Mouse (Mus musculus) cerebellum, adult 2 months (tissue): ENCODE measurements at regions not wholly inside any gene's neighbourhood (a gene's known extent, or its start where the extent isn't known, plus 50 kb on each side); places are given as distances from the start of the nearest gene placed in this dataset.
A peak's percentile ranks its signal among the peaks of the same experiment; 100 is the strongest.

Source experiments
- DNase-seq, 2 experiments: peaks; one replicate each; pipeline ENCODE4 v3.0.0; 2021
- H3K27ac ChIP-seq: fragments of 200-500 bp; 2 replicates; pipeline ENCODE4 v1.5.1; 2012; ENCODE audit warnings: low read length, control low read depth, inconsistent platforms; ENCODE audit not compliant: insufficient read depth
- H3K27me3 ChIP-seq: fragments of 200-500 bp; 2 replicates; pipeline ENCODE4 v1.6.1; 2012; ENCODE audit warnings: inconsistent platforms, mild to moderate bottlenecking, low read length, moderate library complexity; ENCODE audit not compliant: control insufficient read depth, insufficient read depth
- H3K4me1 ChIP-seq: fragments of 200-500 bp; 2 replicates; pipeline ENCODE4 v1.6.1; 2011; ENCODE audit warnings: low read length; ENCODE audit not compliant: control insufficient read depth, insufficient read depth
- H3K4me3 ChIP-seq: fragments of 200-500 bp; replicated peaks from 2 replicates; pipeline ENCODE3; 2011; ENCODE audit warnings: mild to moderate bottlenecking, low read depth, low read length, control low read depth; ENCODE audit not compliant: insufficient read depth
- CTCF ChIP-seq: fragments of 200-500 bp; IDR thresholded peaks from 2 replicates; pipeline ENCODE4 v1.5.1; 2011; ENCODE audit warnings: low read depth, mild to moderate bottlenecking, control low read depth, low read length, moderate library complexity, borderline replicate concordance; ENCODE audit not compliant: insufficient read depth
- POLR2A ChIP-seq: fragments of 200-500 bp; IDR thresholded peaks from 2 replicates; pipeline ENCODE4 v1.6.1; 2011; ENCODE audit warnings: low read length, control low read depth, borderline replicate concordance; ENCODE audit not compliant: insufficient read depth
- WGBS: fragments of 180-500 bp; shearing (Covaris S2); methylation state at CpG from one replicate; pipeline ENCODE4 v1.1.7; 2018; 5-methylcytosine and 5-hydroxymethylcytosine counted together

DNA sequence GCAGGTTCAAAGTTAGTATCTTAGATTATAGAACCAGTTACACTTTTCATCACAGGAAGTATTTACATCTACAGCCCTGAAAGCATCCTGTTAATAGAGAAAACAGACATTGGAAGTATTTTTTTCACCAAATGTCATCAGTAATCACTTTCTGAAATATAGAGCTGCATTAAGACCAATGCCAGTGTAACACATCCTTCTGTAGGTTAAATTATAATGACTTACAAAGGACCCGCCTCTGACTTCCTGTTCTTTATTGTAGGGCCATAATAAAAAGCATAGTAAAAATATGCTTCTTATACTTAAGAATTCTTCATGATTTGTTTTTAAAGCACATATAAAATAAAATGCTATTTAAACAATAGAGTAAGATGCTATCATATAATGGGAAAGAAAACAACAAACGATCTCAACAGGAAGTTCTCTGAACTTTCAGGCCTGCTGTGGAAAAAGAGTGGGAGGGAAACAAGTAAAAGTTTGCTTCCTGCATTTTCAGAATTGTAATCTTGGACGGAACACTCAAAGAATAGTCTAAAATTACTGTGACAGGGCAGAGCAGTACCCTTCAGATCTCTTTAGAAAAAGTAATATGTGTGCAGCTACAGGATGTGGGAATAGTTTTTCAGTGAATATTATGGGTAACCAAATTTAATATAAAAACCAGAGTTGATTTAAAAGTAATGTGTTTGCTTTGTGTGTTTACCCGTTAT lies 116.0 kb upstream of the Dock10 start:
- Histone ChIP-seq H3K4me1 (no peaks in the 10 kb centered on the region), H3K4me3 (no peak overlapping the region), H3K27ac (no peak overlapping the region), H3K27me3 (no peaks in the 10 kb centered on the region)
- 83% methylated on average over 4 of the region's 4 CpGs for WGBS
- TF ChIP-seq CTCF, result no peak
- no peak for TF ChIP-seq POLR2A
- no peak for DNase-seq

DNA sequence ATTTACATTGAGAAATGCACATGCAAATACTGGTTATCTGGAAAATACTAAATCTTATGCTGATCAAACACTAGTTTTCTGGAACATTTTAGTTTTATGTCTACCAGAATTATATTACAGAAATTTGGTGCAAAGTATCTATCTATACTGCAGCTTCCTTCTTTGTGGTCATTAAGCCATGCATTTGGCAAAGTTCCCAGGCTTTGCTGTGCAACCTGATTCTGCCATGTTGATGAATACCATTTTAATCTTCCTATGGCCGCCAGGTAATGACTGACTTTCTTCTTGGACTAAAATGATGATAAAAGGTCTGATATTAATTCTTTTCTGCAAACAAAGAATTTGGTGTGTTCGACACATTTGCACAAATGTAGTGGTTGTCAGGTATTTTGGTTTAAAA lies 115.3 kb upstream of the Dock10 start:
- Histone ChIP-seq H3K27ac (no peak overlapping the region), H3K27me3 (no peaks in the 10 kb centered on the region), H3K4me3 (no peak overlapping the region), H3K4me1 (no peaks in the 10 kb centered on the region)
- DNase-seq, result peak in 1 of 2 experiments; percentile 6
- TF ChIP-seq CTCF (no peak), POLR2A (no peak)
- WGBS, result 66% methylated on average over 2 of the region's 2 CpGs

DNA sequence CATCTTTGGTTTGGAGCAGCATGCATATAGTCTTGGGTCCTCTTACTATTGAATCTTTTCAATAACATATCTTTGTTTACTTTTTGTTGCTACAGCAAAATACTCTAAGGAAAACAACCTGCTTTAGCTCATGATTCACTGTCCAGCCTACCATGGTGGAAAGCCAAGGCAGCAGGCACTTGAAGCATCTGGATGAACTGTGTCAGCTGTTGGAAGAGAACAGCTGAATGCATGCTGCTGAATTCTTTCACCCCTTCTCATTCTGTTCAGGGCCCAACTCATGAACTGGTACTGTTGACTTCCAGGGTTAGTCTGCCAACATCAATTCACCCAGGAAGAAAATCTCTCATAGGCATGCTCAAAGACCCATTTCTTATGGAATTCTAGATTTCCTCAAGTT lies 110.5 kb upstream of the Dock10 start:
- no peak overlapping the region for H3K27ac ChIP-seq
- TF ChIP-seq CTCF (no peak), POLR2A (no peak)
- H3K4me1 ChIP-seq, result no peaks in the 10 kb centered on the region
- no peak overlapping the region for H3K4me3 ChIP-seq
- no peaks in the 10 kb centered on the region for H3K27me3 ChIP-seq
- no peak for DNase-seq

DNA sequence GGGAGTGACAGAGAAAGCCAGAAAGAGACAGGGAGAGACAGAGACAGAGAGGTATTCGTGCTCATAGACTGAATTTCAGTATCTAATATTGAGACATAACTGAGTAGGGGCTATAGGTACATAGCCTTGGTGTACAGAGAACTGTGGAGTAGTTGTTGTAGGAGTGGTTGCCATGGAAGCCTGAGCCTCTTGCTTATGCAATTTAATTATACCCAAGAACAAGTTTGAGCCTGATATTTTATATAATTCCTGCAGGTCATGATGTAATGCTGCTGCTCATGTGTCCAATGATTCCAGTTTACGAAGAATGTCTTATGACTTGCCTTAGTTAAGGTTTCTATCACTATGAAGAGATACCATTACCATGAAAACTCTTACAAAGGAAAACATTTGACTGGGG lies 98.7 kb upstream of the Dock10 start:
- Histone ChIP-seq H3K27me3 (no peaks in the 10 kb centered on the region), H3K27ac (no peak overlapping the region), H3K4me3 (no peak overlapping the region), H3K4me1 (peaks cover 6% of the 10 kb centered on the region)
- no peak for DNase-seq
- TF ChIP-seq CTCF (no peak), POLR2A (no peak)
- WGBS, result 82% methylated on average over 2 of the region's 2 CpGs

DNA sequence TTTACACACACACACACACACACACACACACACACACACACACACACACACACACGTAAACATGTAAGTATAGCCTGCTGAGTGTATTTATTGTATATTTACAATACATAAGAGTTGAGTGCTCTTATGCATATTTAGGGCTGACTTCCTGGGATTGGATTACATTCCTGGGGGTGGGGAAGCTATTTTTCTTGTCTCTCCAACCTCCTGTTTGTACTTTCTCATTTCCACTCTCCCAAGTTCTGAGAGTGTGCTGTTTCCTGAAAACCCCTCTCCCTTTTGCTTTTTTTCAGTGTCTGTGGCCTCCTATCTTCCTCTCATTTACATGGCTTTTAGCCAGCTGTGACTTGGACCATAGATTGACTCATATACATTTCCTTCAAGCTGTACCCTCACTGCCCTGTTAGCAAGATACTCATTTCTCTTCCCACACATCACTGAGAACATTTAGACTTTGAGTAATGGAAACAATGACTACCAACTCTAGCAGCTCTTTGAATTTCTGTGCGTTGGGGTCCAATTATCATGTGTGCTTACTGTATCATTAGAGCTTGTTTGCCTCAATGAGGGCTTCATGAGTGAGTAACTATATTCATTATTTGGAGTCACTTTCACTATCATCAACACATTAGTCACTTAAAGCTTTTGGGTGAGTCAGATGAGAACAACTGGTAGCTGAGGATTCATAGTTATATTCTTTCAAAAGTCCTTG lies 96.8 kb upstream of the Dock10 start:
- 96% methylated on average over 2 of the region's 2 CpGs for WGBS
- no peak for DNase-seq
- H3K27ac ChIP-seq, result no peak overlapping the region
- no peak overlapping the region for H3K4me3 ChIP-seq
- TF ChIP-seq CTCF, result no peak
- TF ChIP-seq POLR2A, result no peak
- peaks cover 6% of the 10 kb centered on the region for H3K4me1 ChIP-seq
- H3K27me3 ChIP-seq, result no peaks in the 10 kb centered on the region

DNA sequence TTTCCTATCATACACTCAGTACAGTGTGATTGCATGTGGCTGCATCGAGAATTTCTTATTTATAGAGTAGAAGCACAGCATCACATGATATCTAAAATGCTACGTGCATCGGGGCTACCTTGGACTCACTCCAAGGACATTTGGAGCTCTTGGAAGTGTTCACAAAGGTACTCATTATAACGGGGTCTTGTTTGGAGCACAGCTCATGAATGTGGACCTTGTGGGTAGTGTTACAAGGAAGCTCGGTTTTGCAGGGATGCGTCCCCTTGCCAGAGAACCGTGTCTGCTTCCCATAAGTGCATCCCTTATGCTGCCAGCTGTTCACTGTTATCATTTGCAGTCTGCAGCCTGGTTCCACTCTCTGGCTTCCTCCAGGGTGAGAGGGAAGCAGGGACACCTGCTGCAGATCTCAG lies 96.0 kb upstream of the Dock10 start:
- H3K4me3 ChIP-seq, result peak overlapping the region; percentile 14
- peak; percentile 24 to 27 for DNase-seq
- H3K4me1 ChIP-seq, result peaks cover 6% of the 10 kb centered on the region
- H3K27me3 ChIP-seq, result no peaks in the 10 kb centered on the region
- no peak for TF ChIP-seq POLR2A
- TF ChIP-seq CTCF, result no peak
- H3K27ac ChIP-seq, result no peak overlapping the region
- WGBS, result 8% methylated on average over 7 of the region's 7 CpGs

DNA sequence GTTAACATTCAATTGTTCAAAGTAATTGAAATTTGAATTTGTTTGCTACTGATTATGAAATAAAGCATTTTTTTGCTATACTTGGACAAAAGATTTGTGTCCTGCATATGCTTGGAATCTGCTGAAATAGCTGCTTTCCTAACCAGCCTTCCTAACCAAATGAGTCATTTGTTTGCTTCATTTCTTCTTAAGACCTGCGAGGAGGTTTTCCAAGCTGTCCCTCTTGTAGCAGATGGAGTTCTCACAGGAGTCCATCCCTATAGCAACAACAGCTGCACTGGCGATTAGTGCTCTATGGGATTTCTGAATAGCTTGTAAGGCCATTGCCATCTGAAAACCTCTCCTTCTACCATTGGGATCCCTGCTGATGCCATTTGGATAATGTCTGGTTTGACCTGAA lies 94.4 kb upstream of the Dock10 start:
- DNase-seq, result peak; percentile 14 to 62
- TF ChIP-seq POLR2A (no peak), CTCF (no peak)
- WGBS, result 17% methylated on average over 2 of the region's 2 CpGs
- no peaks in the 10 kb centered on the region for H3K27me3 ChIP-seq
- H3K4me1 ChIP-seq, result peaks cover 6% of the 10 kb centered on the region
- H3K4me3 ChIP-seq, result no peak overlapping the region
- no peak overlapping the region for H3K27ac ChIP-seq

DNA sequence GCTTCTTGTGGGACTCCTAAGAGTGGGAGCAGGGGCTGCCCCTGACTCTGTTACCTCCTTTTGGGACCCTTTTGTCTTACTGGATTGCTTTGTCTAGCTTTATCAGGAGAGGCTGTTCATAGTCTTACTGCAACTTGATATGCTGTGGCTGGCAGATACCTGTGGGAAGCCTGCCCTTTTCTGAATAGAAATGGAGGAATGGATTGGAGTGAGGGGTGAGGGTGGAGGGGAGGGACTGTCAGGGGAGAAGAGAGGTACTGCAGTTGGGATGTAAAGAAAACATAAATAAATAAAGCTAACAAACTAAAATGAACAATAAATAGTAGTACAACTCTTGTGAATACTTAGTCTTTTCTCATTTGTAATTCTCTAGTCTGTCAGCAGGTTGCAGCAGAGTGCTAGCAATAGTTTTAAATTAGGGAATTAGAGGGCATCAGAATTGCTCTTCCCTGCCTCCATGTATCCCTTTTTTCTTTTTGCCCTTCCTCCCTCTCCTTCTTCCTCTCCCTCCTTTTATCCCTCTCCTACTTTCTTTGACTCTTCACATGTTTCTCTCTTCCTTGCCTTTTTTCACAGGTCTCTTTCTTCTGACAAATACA lies 72.0 kb upstream of the Dock10 start:
- H3K4me3 ChIP-seq, result no peak overlapping the region
- H3K27me3 ChIP-seq, result no peaks in the 10 kb centered on the region
- no peaks in the 10 kb centered on the region for H3K4me1 ChIP-seq
- peak in 1 of 2 experiments; percentile 33 for DNase-seq
- no peak overlapping the region for H3K27ac ChIP-seq
- TF ChIP-seq CTCF, result peak; percentile 47; the same call in 1 of the 2 replicates
- TF ChIP-seq POLR2A, result no peak
